In genomic region chr19:42118142-42118541, GRCm38 (mm10) we compare ENCODE assay signal across 24 mouse cellular contexts.
"Had no signal": no experiment of that assay in that cellular context is flagged by ENCODE, and none has a peak within 500 bp of the region (broad histone marks: within the 10 kb centered on the region; RNA-seq: fewer than 3 reads in every experiment).

No protein-coding gene starts in this region.

- DNase-seq: forebrain, postnatal 0 days; gastrocnemius, postnatal 14 days; gastrocnemius, postnatal 36 days; heart, adult 11 months; heart, adult 2 months; heart, postnatal 14 days; heart, postnatal 36 days; kidney, adult 11 months; kidney, adult 2 months; kidney, postnatal 10 days; kidney, postnatal 25 days; kidney, postnatal 4 days had no signal

- H3K4me1 ChIP-seq: forebrain, embryonic 15.5 days; heart, embryonic 13.5 days; heart, embryonic 15.5 days; hindbrain, embryonic 13.5 days; hindbrain, embryonic 15.5 days; limb, embryonic 10.5 days; limb, embryonic 12.5 days had no signal

- H3K4me3 ChIP-seq: forebrain, embryonic 15.5 days; heart, adult 2 months; heart, embryonic 13.5 days; heart, embryonic 15.5 days; hindbrain, embryonic 13.5 days; hindbrain, embryonic 15.5 days; layer of hippocampus, adult 2 months; left cerebral cortex, adult 2 months; limb, embryonic 10.5 days; limb, embryonic 12.5 days had no signal

- H3K9me3 ChIP-seq: forebrain, embryonic 15.5 days; heart, embryonic 13.5 days; heart, embryonic 15.5 days; hindbrain, embryonic 13.5 days; hindbrain, embryonic 15.5 days; limb, embryonic 10.5 days; limb, embryonic 12.5 days had no signal

- H3K9ac ChIP-seq: forebrain, embryonic 15.5 days; forebrain, postnatal 0 days; heart, embryonic 13.5 days; heart, embryonic 15.5 days; hindbrain, embryonic 13.5 days; hindbrain, embryonic 15.5 days; limb, embryonic 12.5 days had no signal

- H3K27ac ChIP-seq: forebrain, embryonic 15.5 days; heart, adult 2 months; heart, embryonic 13.5 days; heart, embryonic 15.5 days; hindbrain, embryonic 13.5 days; hindbrain, embryonic 15.5 days; hindbrain, postnatal 0 days; layer of hippocampus, adult 2 months; left cerebral cortex, adult 2 months; limb, embryonic 10.5 days; limb, embryonic 12.5 days had no signal

- H3K4me2 ChIP-seq: forebrain, embryonic 15.5 days; heart, embryonic 11.5 days; heart, embryonic 13.5 days; heart, embryonic 15.5 days; hindbrain, embryonic 13.5 days; hindbrain, embryonic 15.5 days; limb, embryonic 12.5 days had no signal

- H3K27me3 ChIP-seq: forebrain, embryonic 15.5 days; heart, embryonic 13.5 days; heart, embryonic 15.5 days; hindbrain, embryonic 13.5 days; hindbrain, embryonic 15.5 days; limb, embryonic 12.5 days had no signal

- ATAC-seq: forebrain, embryonic 15.5 days; forebrain, postnatal 0 days; hindbrain, postnatal 0 days; intestine, embryonic 16.5 days had no signal
